Mouse (Mus musculus) embryonic facial prominence, embryonic 11.5 days (tissue): Measurements from ENCODE around the gene Efhd1. TPM values are rescaled to one million over a fixed set of nuclear protein-coding genes. Genes with fewer than 3 reads are reported as not detected.

Experiments used
- ATAC-seq: fragments of 200-750 bp; cut with Nextera tagmentation; replicated peaks from 2 replicates; pipeline ENCODE4 v1.8.0; 2017; ENCODE audit warnings: low read depth; ENCODE audit not compliant: insufficient number of reproducible peaks, low FRiP score, low TSS enrichment
- DNase-seq: peaks from one replicate; pipeline ENCODE4 v3.0.0-alpha.2; 2015; ENCODE audit warnings: low spot score
- H3K27ac ChIP-seq: fragments of 300-500 bp; sonication (generic); replicated peaks from 2 replicates; pipeline ENCODE4 v1.5.1; 2014; ENCODE audit warnings: mild to moderate bottlenecking, low read depth, low read length, control low read depth
- H3K27me3 ChIP-seq: fragments of 300-500 bp; sonication (generic); 2 replicates; pipeline ENCODE4 v1.6.1; 2014; ENCODE audit warnings: mild to moderate bottlenecking, low read length, moderate library complexity, mixed read lengths; ENCODE audit not compliant: control insufficient read depth, insufficient read depth
- H3K36me3 ChIP-seq: fragments of 300-500 bp; sonication (generic); replicated peaks from 2 replicates; pipeline ENCODE4 v1.6.1; 2014; ENCODE audit warnings: low read depth, mild to moderate bottlenecking, low read length, moderate library complexity, mixed read lengths; ENCODE audit not compliant: control insufficient read depth, insufficient read depth
- H3K4me1 ChIP-seq: fragments of 300-500 bp; sonication (generic); 2 replicates; pipeline ENCODE4 v1.6.1; 2014; ENCODE audit warnings: low read length, mixed read lengths; ENCODE audit not compliant: control insufficient read depth, insufficient read depth
- H3K4me2 ChIP-seq: fragments of 300-500 bp; sonication (generic); 2 replicates; pipeline ENCODE4 v1.6.1; 2014; ENCODE audit warnings: low read depth, mild to moderate bottlenecking, control low read depth, low read length, moderate library complexity
- H3K4me3 ChIP-seq: fragments of 300-500 bp; sonication (generic); 2 replicates; pipeline ENCODE4 v1.5.1; 2014; ENCODE audit warnings: low read depth, low read length, control low read depth
- H3K9ac ChIP-seq: fragments of 300-500 bp; sonication (generic); replicated peaks from 2 replicates; pipeline ENCODE4 v1.6.1; 2014; ENCODE audit warnings: mild to moderate bottlenecking, control low read depth, low read length
- H3K9me3 ChIP-seq: fragments of 300-500 bp; sonication (generic); replicated peaks from 2 replicates; pipeline ENCODE4 v1.6.1; 2016; ENCODE audit warnings: mild to moderate bottlenecking, low read length, inconsistent platforms, mixed read lengths; ENCODE audit not compliant: control insufficient read depth
- WGBS: fragments of 180-500 bp; shearing (Covaris S2); extraction: QIAGEN DNeasy Blood & Tissue Kit; methylation state at CpG from one replicate; pipeline ENCODE4 v1.1.7; 2014; 5-methylcytosine and 5-hydroxymethylcytosine counted together
- polyA plus RNA-seq: library from polyadenylated mRNA; unstranded; fragments of >200 nt; fragmentation: Nextera tagmentation; extraction: Ambion mirVana; gene quantifications from 2 replicates; pipeline ENCODE4 v1.2.1, GENCODE M21; 2014

The Efhd1 gene
- polyA plus RNA-seq, 1 experiment from 2014 or later = 1.1 TPM

GRCm38 (mm10) chr1:87300360-87301286 lies 36.5 kb downstream of the Efhd1 start:
- DNase-seq (no peak), ATAC-seq (no peak)
- H3K9ac ChIP-seq = no peak overlapping the region
- no peaks in the 10 kb centered on the region for H3K27me3 ChIP-seq
- H3K9me3 ChIP-seq = no peaks in the 10 kb centered on the region
- H3K4me3 ChIP-seq = no peak overlapping the region
- no peaks in the 10 kb centered on the region for H3K4me1 ChIP-seq
- WGBS = 76% methylated on average over 14 of the region's 14 CpGs
- H3K4me2 ChIP-seq = no peak overlapping the region
- H3K36me3 ChIP-seq = no peaks in the 10 kb centered on the region
- no peak overlapping the region for H3K27ac ChIP-seq

- Histone ChIP-seq H3K4me3 (no peak overlapping the region), H3K4me1 (no peaks in the 10 kb centered on the region), H3K9me3 (no peaks in the 10 kb centered on the region), H3K36me3 (no peaks in the 10 kb centered on the region), H3K27ac (no peak overlapping the region), H3K27me3 (no peaks in the 10 kb centered on the region), H3K9ac (no peak overlapping the region), H3K4me2 (no peak overlapping the region)
- DNase-seq = no peak
- 86% methylated on average over 2 of the region's 2 CpGs for WGBS
- ATAC-seq = no peak
Measured at GRCm38 (mm10) chr1:87301971-87302370, 37.8 kb downstream of the Efhd1 start.

GRCm38 (mm10) chr1:87308952-87309351 lies 44.8 kb downstream of the Efhd1 start:
- no peaks in the 10 kb centered on the region for H3K9me3 ChIP-seq
- H3K4me3 ChIP-seq = no peak overlapping the region
- no peak overlapping the region for H3K4me2 ChIP-seq
- no peaks in the 10 kb centered on the region for H3K27me3 ChIP-seq
- no peaks in the 10 kb centered on the region for H3K4me1 ChIP-seq
- no peak for DNase-seq
- H3K36me3 ChIP-seq = no peaks in the 10 kb centered on the region
- no peak for ATAC-seq
- H3K9ac ChIP-seq = no peak overlapping the region
- WGBS = 78% methylated on average over 3 of the region's 3 CpGs
- no peak overlapping the region for H3K27ac ChIP-seq

- ATAC-seq = no peak
- no peak overlapping the region for H3K4me2 ChIP-seq
- H3K36me3 ChIP-seq = no peaks in the 10 kb centered on the region
- H3K27ac ChIP-seq = no peak overlapping the region
- H3K27me3 ChIP-seq = no peaks in the 10 kb centered on the region
- H3K9ac ChIP-seq = no peak overlapping the region
- no peak overlapping the region for H3K4me3 ChIP-seq
- H3K9me3 ChIP-seq = no peaks in the 10 kb centered on the region
- DNase-seq = no peak
- 59% methylated on average over 16 of the region's 16 CpGs for WGBS
- H3K4me1 ChIP-seq = no peaks in the 10 kb centered on the region
Measured at GRCm38 (mm10) chr1:87309621-87310020, 45.5 kb downstream of the Efhd1 start.

- no peak overlapping the region for H3K4me2 ChIP-seq
- DNase-seq (no peak), ATAC-seq (no peak)
- no peak overlapping the region for H3K27ac ChIP-seq
- H3K27me3 ChIP-seq = no peaks in the 10 kb centered on the region
- WGBS = 98% methylated on average over 2 of the region's 2 CpGs
- no peaks in the 10 kb centered on the region for H3K9me3 ChIP-seq
- no peak overlapping the region for H3K4me3 ChIP-seq
- no peak overlapping the region for H3K9ac ChIP-seq
- no peaks in the 10 kb centered on the region for H3K36me3 ChIP-seq
- no peaks in the 10 kb centered on the region for H3K4me1 ChIP-seq
Measured at GRCm38 (mm10) chr1:87312681-87313080, 48.5 kb downstream of the Efhd1 start.

GRCm38 (mm10) chr1:87313116-87313515 lies 49.0 kb downstream of the Efhd1 start:
- Histone ChIP-seq H3K9ac (no peak overlapping the region), H3K36me3 (no peaks in the 10 kb centered on the region), H3K27ac (no peak overlapping the region), H3K4me2 (no peak overlapping the region), H3K4me1 (no peaks in the 10 kb centered on the region), H3K9me3 (no peaks in the 10 kb centered on the region), H3K27me3 (no peaks in the 10 kb centered on the region), H3K4me3 (no peak overlapping the region)
- WGBS = 82% methylated on average over 2 of the region's 2 CpGs
- ATAC-seq (no peak), DNase-seq (no peak)

GRCm38 (mm10) chr1:87313843-87314570 lies 49.8 kb downstream of the Efhd1 start:
- H3K4me3 ChIP-seq = no peak overlapping the region
- WGBS = 87% methylated on average over 8 of the region's 8 CpGs
- H3K9ac ChIP-seq = no peak overlapping the region
- no peaks in the 10 kb centered on the region for H3K36me3 ChIP-seq
- DNase-seq (no peak), ATAC-seq (no peak)
- H3K27ac ChIP-seq = no peak overlapping the region
- H3K4me2 ChIP-seq = no peak overlapping the region
- H3K4me1 ChIP-seq = no peaks in the 10 kb centered on the region
- no peaks in the 10 kb centered on the region for H3K27me3 ChIP-seq
- H3K9me3 ChIP-seq = no peaks in the 10 kb centered on the region

GRCm38 (mm10) chr1:87315431-87315830 lies 51.3 kb downstream of the Efhd1 start:
- DNase-seq = no peak
- Histone ChIP-seq H3K36me3 (no peaks in the 10 kb centered on the region), H3K4me3 (no peak overlapping the region), H3K9ac (no peak overlapping the region), H3K27ac (no peak overlapping the region), H3K9me3 (peaks cover 4% of the 10 kb centered on the region), H3K4me2 (no peak overlapping the region), H3K4me1 (no peaks in the 10 kb centered on the region), H3K27me3 (no peaks in the 10 kb centered on the region)
- WGBS = 91% methylated on average over 2 of the region's 2 CpGs
- no peak for ATAC-seq
